Mouse (Mus musculus) CD4-positive, CD25-positive, alpha-beta regulatory T cell, adult 4 months (primary cell): ENCODE results near the gene Olfr787. TPM values are rescaled to one million over a fixed set of nuclear protein-coding genes. Genes with fewer than 3 reads are reported as not detected.

Experiments
- ATAC-seq: one replicate; pipeline ENCODE4 v1.8.0; 2017
- polyA plus RNA-seq, 2 experiments: library from polyadenylated mRNA; unstranded; fragments of 100-300 nt; shearing (Covaris generic); gene quantifications; one replicate each; pipeline ENCODE4 v1.2.1; 2017

Olfr787 gene
- polyA plus RNA-seq, result under 1 TPM in 1 of 2 experiments, not detected in 1; 0.24 TPM

GRCm38 (mm10) chr10:129461562-129461961 lies at the start of gene Olfr787:
TSS of gene Olfr787 (plus strand) at chr10:129461862.
- no peak for ATAC-seq

GRCm38 (mm10) chr10:129427006-129427405 lies 34.7 kb upstream of the Olfr787 start, which contains the start of gene Olfr786:
TSS of gene Olfr786 (plus strand) at chr10:129427306.
- no peak for ATAC-seq

- ATAC-seq, result no peak
These were observed 9.0 kb downstream of the Olfr787 start, which contains the start of gene Olfr788 for GRCm38 (mm10) chr10:129470698-129471097. TSS of gene Olfr788 (plus strand) at chr10:129470998.

GRCm38 (mm10) chr10:129473256-129473655 lies 11.6 kb downstream of the Olfr787 start:
- ATAC-seq, result no peak

- no peak for ATAC-seq
These were observed 12.1 kb downstream of the Olfr787 start for GRCm38 (mm10) chr10:129473723-129474122.

- ATAC-seq, result no peak
These were observed 22.8 kb downstream of the Olfr787 start, which contains the start of gene Olfr789 for GRCm38 (mm10) chr10:129484452-129484851. TSS of gene Olfr789 (plus strand) at chr10:129484752.

GRCm38 (mm10) chr10:129490101-129490500 lies 28.4 kb downstream of the Olfr787 start:
- ATAC-seq, result no peak

- ATAC-seq, result no peak
These were observed 36.5 kb downstream of the Olfr787 start, which contains the start of gene Olfr790 for GRCm38 (mm10) chr10:129498192-129498591. TSS of gene Olfr790 (plus strand) at chr10:129498492.

Other genes starting within 250 kb of the Olfr787 start
- gene Olfr774, start 225.7 kb upstream of the Olfr787 start, polyA plus RNA-seq, result not detected
- gene Olfr775, start 213.4 kb upstream of the Olfr787 start, polyA plus RNA-seq, result not detected
- gene Olfr776, start 202.7 kb upstream of the Olfr787 start, polyA plus RNA-seq, result not detected
- not detected for gene Olfr777, start 190.4 kb upstream of the Olfr787 start, polyA plus RNA-seq
- not detected for gene Olfr780, start 143.7 kb upstream of the Olfr787 start, polyA plus RNA-seq
- not detected for gene Olfr781, start 133.0 kb upstream of the Olfr787 start, polyA plus RNA-seq
- gene Olfr782, start 113.0 kb upstream of the Olfr787 start, polyA plus RNA-seq, result not detected
- gene Olfr784, start 77.8 kb upstream of the Olfr787 start, polyA plus RNA-seq, result under 1 TPM in 1 of 2 experiments, not detected in 1; 0.09 TPM
- gene Olfr785, start 56.4 kb upstream of the Olfr787 start, polyA plus RNA-seq, result under 1 TPM in 1 of 2 experiments, not detected in 1; 0.19 TPM
- not detected for gene Olfr786, start 34.6 kb upstream of the Olfr787 start, polyA plus RNA-seq
- not detected for gene Olfr788, start 9.1 kb downstream of the Olfr787 start, polyA plus RNA-seq
- gene Olfr789, start 22.9 kb downstream of the Olfr787 start, polyA plus RNA-seq, result not detected
- gene Olfr790, start 36.6 kb downstream of the Olfr787 start, polyA plus RNA-seq, result not detected
- not detected for gene Olfr791, start 59.9 kb downstream of the Olfr787 start, polyA plus RNA-seq
- not detected for gene Olfr792, start 77.3 kb downstream of the Olfr787 start, polyA plus RNA-seq
- not detected for gene Olfr794, start 105.8 kb downstream of the Olfr787 start, polyA plus RNA-seq
- not detected for gene Olfr796, start 150.7 kb downstream of the Olfr787 start, polyA plus RNA-seq
- not detected for gene Olfr798, start 166.1 kb downstream of the Olfr787 start, polyA plus RNA-seq
- not detected for gene Olfr799, start 175.6 kb downstream of the Olfr787 start, polyA plus RNA-seq
- gene Olfr800, start 195.8 kb downstream of the Olfr787 start, polyA plus RNA-seq, result not detected
- not detected for gene Olfr801, start 212.0 kb downstream of the Olfr787 start, polyA plus RNA-seq
- not detected for gene Olfr802, start 226.3 kb downstream of the Olfr787 start, polyA plus RNA-seq
- not detected for gene Olfr803, start 232.4 kb downstream of the Olfr787 start, polyA plus RNA-seq
- not detected for gene Olfr804, start 241.3 kb downstream of the Olfr787 start, polyA plus RNA-seq